Comparison of ENCODE assay signal across 20 mouse cellular contexts in the genomic region with DNA sequence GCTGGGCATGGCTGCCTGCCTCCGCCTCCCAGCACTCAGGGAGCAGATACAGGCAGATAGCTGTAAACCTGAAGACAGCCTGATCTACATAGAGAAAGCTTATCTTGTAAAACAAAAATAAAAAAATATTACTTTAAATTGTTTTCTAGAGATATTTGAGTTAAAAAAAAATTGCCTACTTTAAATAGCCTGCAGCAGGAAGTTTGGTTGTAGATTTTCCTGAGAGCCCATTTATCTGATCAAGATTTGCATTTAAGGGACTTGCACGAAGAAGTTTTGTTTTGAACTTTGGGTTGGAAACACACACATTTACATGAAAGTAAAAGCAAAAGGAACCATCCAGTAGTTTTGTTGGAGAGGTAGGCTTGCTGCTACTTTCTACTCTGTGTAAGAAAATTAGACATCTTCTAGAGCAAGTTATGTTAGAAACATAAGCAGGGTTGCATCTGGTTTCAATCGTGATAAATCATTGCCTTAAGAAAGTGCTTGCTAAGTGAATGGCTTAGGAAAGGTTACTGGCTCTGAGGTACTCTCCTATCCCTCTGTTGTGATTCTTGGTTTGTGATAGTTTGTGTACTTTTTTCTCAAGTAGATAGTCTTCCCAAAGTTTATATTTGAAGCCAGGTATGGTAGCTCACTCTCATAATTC. TPM values are rescaled to one million over a fixed set of nuclear protein-coding genes. Genes with fewer than 3 reads are reported as not detected.
A peak's percentile ranks its signal among the peaks of the same experiment; 100 is the strongest.
DNase-seq lines count a peak whose midpoint lies in the region; ATAC-seq and TF ChIP-seq lines count a peak whose summit lies in the region.
"Had no signal": no experiment of that assay in that cellular context is flagged by ENCODE, and none has a peak within 500 bp of the region (broad histone marks: within the 10 kb centered on the region; RNA-seq: fewer than 3 reads in every experiment).

No protein-coding gene starts in this region.

- H3K9ac ChIP-seq in hindbrain, embryonic 15.5 days, result no peak overlapping the region
- no peak overlapping the region for H3K9ac ChIP-seq in hindbrain, embryonic 11.5 days (ENCODE audit: low read depth, low read length)
- peak overlapping the region; percentile 4; the same call in 1 of the 2 replicates for H3K9ac ChIP-seq in embryonic facial prominence, embryonic 14.5 days (ENCODE audit: low read depth, low read length)
- H3K9ac ChIP-seq: intestine, embryonic 15.5 days; midbrain, embryonic 12.5 days had no signal

- H3K36me3 ChIP-seq in hindbrain, embryonic 15.5 days, result peaks cover 32% of the 10 kb centered on the region
- 0 out of 2 replicates have a peak, but pooled peaks cover 2% of the 10 kb centered on the region for H3K36me3 ChIP-seq in hindbrain, embryonic 11.5 days (ENCODE audit: control insufficient read depth, insufficient read depth, low read length)
- peaks cover 46% of the 10 kb centered on the region for H3K36me3 ChIP-seq in embryonic facial prominence, embryonic 14.5 days (ENCODE audit: control insufficient read depth, insufficient read depth, low read length)

- TF ChIP-seq CTCF in gastrocnemius, adult 2 months (IDR thresholded peaks at IDR 0.05), result no peak
- no peak for TF ChIP-seq CTCF in left cerebral cortex, adult 2 months (IDR thresholded peaks at IDR 0.05)

- H3K4me3 ChIP-seq in gastrocnemius, adult 2 months, result no peak overlapping the region; the same call in 1 of the 2 replicates
- no peak overlapping the region for H3K4me3 ChIP-seq in hindbrain, embryonic 15.5 days
- no peak overlapping the region for H3K4me3 ChIP-seq in hindbrain, embryonic 11.5 days (ENCODE audit: low read depth, low read length)
- H3K4me3 ChIP-seq in embryonic facial prominence, embryonic 14.5 days (ENCODE audit: low read depth, low read length), result no peak overlapping the region
- no peak overlapping the region for H3K4me3 ChIP-seq in left cerebral cortex, adult 2 months
- H3K4me3 ChIP-seq: intestine, embryonic 15.5 days; midbrain, embryonic 12.5 days had no signal

- H3K27me3 ChIP-seq in hindbrain, embryonic 15.5 days, result no peaks in the 10 kb centered on the region
- H3K27me3 ChIP-seq in hindbrain, embryonic 11.5 days (ENCODE audit: control insufficient read depth, insufficient read depth, low read length), result no peaks in the 10 kb centered on the region
- no peaks in the 10 kb centered on the region for H3K27me3 ChIP-seq in embryonic facial prominence, embryonic 14.5 days (replicated peaks; ENCODE audit: control insufficient read depth, insufficient read depth, low read length)
- H3K27me3 ChIP-seq: intestine, embryonic 15.5 days; midbrain, embryonic 12.5 days; Patski had no signal

- H3K9me3 ChIP-seq in hindbrain, embryonic 15.5 days, result no peaks in the 10 kb centered on the region
- no peaks in the 10 kb centered on the region for H3K9me3 ChIP-seq in hindbrain, embryonic 11.5 days (ENCODE audit: control insufficient read depth, low read length)
- no peaks in the 10 kb centered on the region for H3K9me3 ChIP-seq in embryonic facial prominence, embryonic 14.5 days (ENCODE audit: control insufficient read depth, low read length)
- H3K9me3 ChIP-seq: intestine, embryonic 15.5 days; midbrain, embryonic 12.5 days had no signal

- intact Hi-C loops in gastrocnemius, adult 2 months (cut with DNase I), result loop anchor here (10.0 kb wide), 1 partner anchor 249 kb away; a partner anchor contains a TSS
- intact Hi-C loops in left cerebral cortex, adult 2 months (cut with DNase I), result loop anchor here (10.0 kb wide), 1 partner anchor 249 kb away; a partner anchor contains a TSS

- 82% methylated on average over 3 of the region's 3 CpGs for WGBS in hindbrain, embryonic 15.5 days
- WGBS in hindbrain, embryonic 11.5 days, result 87% methylated on average over 3 of the region's 3 CpGs
- 55% methylated on average over 3 of the region's 3 CpGs for WGBS in embryonic facial prominence, embryonic 14.5 days

- H3K4me1 ChIP-seq in hindbrain, embryonic 15.5 days (replicated peaks), result peaks cover 47% of the 10 kb centered on the region
- no peaks in the 10 kb centered on the region; the same call in 1 of the 2 replicates for H3K4me1 ChIP-seq in hindbrain, embryonic 11.5 days (replicated peaks; ENCODE audit: control insufficient read depth, insufficient read depth, low read length)
- H3K4me1 ChIP-seq in embryonic facial prominence, embryonic 14.5 days (ENCODE audit: control insufficient read depth, insufficient read depth, low read length), result peaks cover 27% of the 10 kb centered on the region

- no peak for ATAC-seq in hindbrain, embryonic 15.5 days (ENCODE audit: low FRiP score, low read depth)
- ATAC-seq in hindbrain, embryonic 11.5 days (ENCODE audit: low FRiP score), result no peak
- no peak for ATAC-seq in embryonic facial prominence, embryonic 14.5 days (ENCODE audit: low read depth)
- ATAC-seq: intestine, embryonic 15.5 days; lung, postnatal 0 days; Patski had no signal

- DNase-seq in gastrocnemius, adult 2 months, result no peak
- DNase-seq in gastrocnemius, postnatal 4 days (ENCODE audit: low spot score in 2 of 2), result no peak
- no peak for DNase-seq in hindbrain, embryonic 11.5 days (ENCODE audit: low spot score)
- DNase-seq in CD4-positive, CD25-positive, alpha-beta regulatory T cell, adult 2 months (ENCODE audit: low read depth, low spot score), result peak; percentile 38
- no peak for DNase-seq in embryonic facial prominence, embryonic 14.5 days (ENCODE audit: low spot score)
- no peak for DNase-seq in adrenal gland, adult 18-20 months (ENCODE audit: low spot score in 2 of 2)
- DNase-seq in left cerebral cortex, adult 2 months (ENCODE audit: extremely low spot score in 1 of 2, low spot score in 2 of 2), result no peak
- DNase-seq: adrenal gland, postnatal 14 days; cerebellum, adult 11 months; cerebellum, postnatal 10 days; heart, postnatal 14 days; kidney, adult 9 months; kidney, postnatal 36 days; right cerebral cortex, postnatal 14 days had no signal

- 0 out of 2 replicates have a peak overlapping the region, but pooled peaks have one; percentile 68 for H3K4me2 ChIP-seq in hindbrain, embryonic 15.5 days
- no peak overlapping the region for H3K4me2 ChIP-seq in hindbrain, embryonic 11.5 days (replicated peaks; ENCODE audit: low read depth, low read length)
- no peak overlapping the region for H3K4me2 ChIP-seq in embryonic facial prominence, embryonic 14.5 days (ENCODE audit: low read depth, low read length)
- H3K4me2 ChIP-seq: intestine, embryonic 15.5 days had no signal

- H3K27ac ChIP-seq in gastrocnemius, adult 2 months, result peak overlapping the region; percentile 55
- H3K27ac ChIP-seq in hindbrain, embryonic 15.5 days (replicated peaks), result no peak overlapping the region
- H3K27ac ChIP-seq in hindbrain, embryonic 11.5 days (ENCODE audit: low read depth, low read length), result no peak overlapping the region
- no peak overlapping the region for H3K27ac ChIP-seq in embryonic facial prominence, embryonic 14.5 days (replicated peaks; ENCODE audit: low read depth, low read length)
- no peak overlapping the region for H3K27ac ChIP-seq in left cerebral cortex, adult 2 months
- H3K27ac ChIP-seq: intestine, embryonic 15.5 days; midbrain, embryonic 12.5 days had no signal

RNA-seq across cellular contexts. Expression of a gene that starts 4.9 kb away (rescaled TPM):
- 10 to 100 TPM; 19.4 to 25.9 TPM for total RNA-seq in gastrocnemius, adult 2 months (2021)
- total RNA-seq in gastrocnemius, postnatal 4 days (2021), result 10 to 100 TPM; 60.3 to 62.5 TPM
- 35.9 and 36.6 TPM in 2 replicates for polyA plus RNA-seq in hindbrain, embryonic 15.5 days (2015; fragmentation: Nextera tagmentation; extraction: Ambion mirVana)
- 32.7 and 32.8 TPM in 2 replicates for polyA plus RNA-seq in hindbrain, embryonic 11.5 days (2014; fragmentation: Nextera tagmentation; extraction: Ambion mirVana)
- 25.5 and 27.9 TPM in 2 replicates for polyA plus RNA-seq in embryonic facial prominence, embryonic 14.5 days (2014; fragmentation: Nextera tagmentation; extraction: Ambion mirVana)
- 10 to 100 TPM; 73.7 to 81.6 TPM for total RNA-seq in adrenal gland, adult 18-20 months (2021)
- 100 to 1,000 TPM; 117 to 126 TPM for total RNA-seq in left cerebral cortex, adult 2 months (2021)

RNA-seq across cellular contexts. Expression of a gene that starts 17.7 kb away (rescaled TPM):
- 1 to 10 TPM in 1 of 2 experiments, under 1 TPM in 1; 0.61 to 2.8 TPM for total RNA-seq in gastrocnemius, adult 2 months (2021)
- 1 to 10 TPM; 1.1 to 3.0 TPM for total RNA-seq in gastrocnemius, postnatal 4 days (2021)
- polyA plus RNA-seq in hindbrain, embryonic 15.5 days (2015; fragmentation: Nextera tagmentation; extraction: Ambion mirVana), result 2.8 TPM in 2 replicates
- polyA plus RNA-seq in hindbrain, embryonic 11.5 days (2014; fragmentation: Nextera tagmentation; extraction: Ambion mirVana), result 3.9 and 4.9 TPM in 2 replicates
- 1.9 and 2.1 TPM in 2 replicates for polyA plus RNA-seq in embryonic facial prominence, embryonic 14.5 days (2014; fragmentation: Nextera tagmentation; extraction: Ambion mirVana)
- 1 to 10 TPM; 1.9 to 2.7 TPM for total RNA-seq in adrenal gland, adult 18-20 months (2021)
- 1 to 10 TPM; 4.0 to 5.0 TPM for total RNA-seq in left cerebral cortex, adult 2 months (2021)

RNA-seq across cellular contexts. Expression of a gene that starts 23.9 kb away (rescaled TPM):
- 1 to 10 TPM; 2.1 to 5.2 TPM for total RNA-seq in gastrocnemius, adult 2 months (2021)
- 10 to 100 TPM; 16.7 to 20.8 TPM for total RNA-seq in gastrocnemius, postnatal 4 days (2021)
- 17.6 and 21.2 TPM in 2 replicates for polyA plus RNA-seq in hindbrain, embryonic 15.5 days (2015; fragmentation: Nextera tagmentation; extraction: Ambion mirVana)
- 21.7 TPM in 2 replicates for polyA plus RNA-seq in hindbrain, embryonic 11.5 days (2014; fragmentation: Nextera tagmentation; extraction: Ambion mirVana)
- polyA plus RNA-seq in embryonic facial prominence, embryonic 14.5 days (2014; fragmentation: Nextera tagmentation; extraction: Ambion mirVana), result 41.3 and 42.7 TPM in 2 replicates
- 100 to 1,000 TPM; 105 to 110 TPM for total RNA-seq in adrenal gland, adult 18-20 months (2021)
- total RNA-seq in left cerebral cortex, adult 2 months (2021), result 10 to 100 TPM; 22.2 to 26.4 TPM

RNA-seq across cellular contexts. Expression of a gene that starts 27.2 kb away (rescaled TPM):
- 100 to 1,000 TPM; 127 to 210 TPM for total RNA-seq in gastrocnemius, adult 2 months (2021)
- total RNA-seq in gastrocnemius, postnatal 4 days (2021), result 100 to 1,000 TPM in 1 of 2 experiments, 10 to 100 TPM in 1; 92.7 to 105 TPM
- polyA plus RNA-seq in hindbrain, embryonic 15.5 days (2015; fragmentation: Nextera tagmentation; extraction: Ambion mirVana), result 50.5 and 52.0 TPM in 2 replicates
- polyA plus RNA-seq in hindbrain, embryonic 11.5 days (2014; fragmentation: Nextera tagmentation; extraction: Ambion mirVana), result 57.3 and 59.6 TPM in 2 replicates
- polyA plus RNA-seq in embryonic facial prominence, embryonic 14.5 days (2014; fragmentation: Nextera tagmentation; extraction: Ambion mirVana), result 65.1 and 65.4 TPM in 2 replicates
- 10 to 100 TPM; 41.1 to 78.7 TPM for total RNA-seq in adrenal gland, adult 18-20 months (2021)
- total RNA-seq in left cerebral cortex, adult 2 months (2021), result 10 to 100 TPM; 60.3 to 61.1 TPM

RNA-seq across cellular contexts. Expression of a gene that starts 46.7 kb away (rescaled TPM):
- under 1 TPM; 0.17 to 0.23 TPM for total RNA-seq in gastrocnemius, adult 2 months (2021)
- 1 to 10 TPM in 1 of 2 experiments, under 1 TPM in 1; 0.88 to 1.1 TPM for total RNA-seq in gastrocnemius, postnatal 4 days (2021)
- polyA plus RNA-seq in hindbrain, embryonic 15.5 days (2015; fragmentation: Nextera tagmentation; extraction: Ambion mirVana), result 0.09 and 0.10 TPM in 2 replicates
- polyA plus RNA-seq in hindbrain, embryonic 11.5 days (2014; fragmentation: Nextera tagmentation; extraction: Ambion mirVana), result not detected in 2 replicates
- 0.05 and 0.07 TPM in 2 replicates for polyA plus RNA-seq in embryonic facial prominence, embryonic 14.5 days (2014; fragmentation: Nextera tagmentation; extraction: Ambion mirVana)
- total RNA-seq in adrenal gland, adult 18-20 months (2021), result under 1 TPM; 0.63 to 0.83 TPM
- 1 to 10 TPM in 1 of 2 experiments, under 1 TPM in 1; 0.82 to 1.1 TPM for total RNA-seq in left cerebral cortex, adult 2 months (2021)
- polyA plus RNA-seq: forebrain, embryonic 11.5 days; midbrain, embryonic 12.5 days had no signal
